Mouse (Mus musculus): ENCODE data around the gene Slc22a17.

The Slc22a17 gene

GRCm38 (mm10) chr14:54939434-54940175 is 26.7 kb upstream of the Slc22a17 start:
- DNase-seq (ENCODE audit: low read depth, low spot score), result peak; percentile 68

GRCm38 (mm10) chr14:54938431-54939219 is 25.7 kb upstream of the Slc22a17 start:
- no peak for DNase-seq (ENCODE audit: low read depth, low spot score)

DNA sequence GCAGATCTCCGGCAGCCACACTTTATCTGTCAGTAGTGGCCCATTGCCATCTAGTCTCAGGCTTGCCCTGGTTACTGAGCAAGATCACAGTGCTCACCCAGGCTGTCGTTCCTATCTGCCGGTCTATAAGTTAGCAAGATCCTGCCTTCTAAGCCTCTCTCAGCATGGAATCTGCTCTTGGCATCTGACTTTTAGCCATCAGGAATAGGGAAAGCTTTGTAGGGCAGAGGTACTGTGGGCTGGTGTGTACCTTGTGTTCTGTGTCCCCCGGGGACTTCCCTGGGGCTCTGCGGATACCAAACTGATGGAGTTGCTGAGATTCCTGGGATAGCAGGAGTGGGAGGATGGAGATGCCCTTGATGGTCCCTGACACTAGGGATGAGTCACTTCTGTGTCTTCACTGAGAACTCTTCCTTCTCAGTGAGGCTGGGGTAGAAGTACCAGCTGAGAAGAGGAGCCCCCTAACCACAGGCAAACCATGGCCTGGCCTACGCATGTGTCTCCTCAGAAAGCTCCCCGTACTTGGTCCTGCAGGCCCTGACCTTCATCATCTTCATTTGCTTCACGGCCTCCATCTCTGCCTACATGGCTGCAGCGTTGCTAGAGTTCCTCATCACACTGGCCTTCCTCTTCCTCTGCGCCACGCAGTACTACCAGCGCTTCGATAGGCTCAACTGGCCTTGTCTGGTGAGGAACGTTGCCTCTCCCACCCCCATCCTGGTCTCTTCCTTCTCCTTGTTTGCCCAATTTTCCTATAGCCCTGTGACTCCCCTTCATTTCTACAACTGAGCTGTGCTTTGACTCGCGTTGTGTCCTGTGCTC is 24.6 kb upstream of the Slc22a17 start:
- no peak for DNase-seq (ENCODE audit: low read depth, low spot score)

- no peak for DNase-seq (ENCODE audit: low read depth, low spot score)
Measured at GRCm38 (mm10) chr14:54936831-54937160, 23.9 kb upstream of the Slc22a17 start.

GRCm38 (mm10) chr14:54935904-54936830 is 23.2 kb upstream of the Slc22a17 start, which contains the start of gene Cmtm5:
Gene Cmtm5 (plus strand): TSS chr14:54936261.
- DNase-seq (ENCODE audit: low read depth, low spot score), result peak; percentile 95

- DNase-seq (ENCODE audit: low read depth, low spot score), result no peak
Measured at GRCm38 (mm10) chr14:54932645-54933150, 19.8 kb upstream of the Slc22a17 start, which contains the start of gene Il25. Gene Il25 (plus strand): TSS chr14:54932695.

GRCm38 (mm10) chr14:54930431-54930830 is 17.5 kb upstream of the Slc22a17 start:
- DNase-seq (ENCODE audit: low read depth, low spot score), result no peak

- DNase-seq (ENCODE audit: low read depth, low spot score), result peak; percentile 68
Measured at GRCm38 (mm10) chr14:54929801-54930200, 16.9 kb upstream of the Slc22a17 start.

DNA sequence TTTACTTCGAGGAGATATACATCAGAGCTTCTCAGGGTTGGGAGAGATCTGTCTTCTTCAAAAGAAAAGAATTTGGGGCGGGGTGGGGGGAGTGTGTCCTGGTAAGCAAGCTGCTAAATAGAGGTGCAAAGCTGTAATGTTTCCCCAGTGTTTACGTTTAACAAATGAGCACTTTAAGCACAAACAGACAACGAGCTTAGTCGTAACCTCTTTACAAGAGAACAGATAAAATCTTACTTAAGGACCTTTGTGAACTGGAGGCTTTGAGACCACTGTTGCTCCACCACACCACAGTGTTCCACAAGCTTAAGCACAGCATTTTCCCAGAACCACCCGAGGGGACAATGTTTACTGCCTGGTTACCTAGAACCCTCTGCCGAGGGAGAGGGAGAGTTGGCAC is 14.4 kb upstream of the Slc22a17 start:
- no peak for DNase-seq (ENCODE audit: low read depth, low spot score)

DNA sequence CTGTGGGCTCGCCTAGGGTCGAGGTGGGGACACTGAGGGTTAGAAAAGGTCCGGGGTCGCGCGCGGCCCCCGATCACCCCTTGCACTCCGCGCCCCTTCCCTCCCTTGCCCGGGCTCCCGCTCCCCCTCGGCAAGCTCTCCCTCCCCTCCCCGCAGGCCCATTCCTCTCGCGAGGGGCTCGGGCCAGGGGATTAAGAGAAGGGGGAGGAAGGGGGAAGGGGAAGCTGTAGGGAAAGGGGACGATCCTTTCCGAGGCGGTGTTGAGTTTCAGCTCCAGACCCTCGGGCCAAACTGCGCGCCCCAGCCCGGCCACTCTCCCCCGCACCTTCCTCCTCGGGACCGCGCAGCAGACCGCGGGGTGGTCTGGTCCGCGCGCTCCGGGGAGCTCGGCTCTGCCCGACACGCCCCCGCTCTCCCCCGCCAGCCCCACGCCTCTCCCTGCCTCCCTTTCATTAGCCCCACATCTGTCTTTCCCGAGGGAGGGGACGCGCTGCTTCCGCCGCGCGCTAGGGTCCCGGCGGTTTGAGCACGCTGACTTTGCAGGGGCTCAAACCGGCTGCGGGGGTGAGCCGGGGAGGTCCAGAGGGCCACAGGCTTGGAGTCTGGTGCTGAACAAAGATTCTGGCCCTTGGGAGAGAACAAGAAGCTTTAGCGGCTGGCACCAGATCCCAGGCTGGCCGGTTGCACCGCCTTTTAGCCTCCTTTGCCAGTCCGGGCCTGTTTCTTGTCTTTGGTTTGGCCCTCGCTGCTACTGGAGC is 13.6 kb upstream of the Slc22a17 start:
- DNase-seq (ENCODE audit: low read depth, low spot score), result peak; percentile 45

- DNase-seq (ENCODE audit: low read depth, low spot score), result peak; percentile 70
Measured at GRCm38 (mm10) chr14:54925349-54926342, 12.7 kb upstream of the Slc22a17 start, which contains the start of gene Efs. Gene Efs (minus strand): TSS chr14:54926126.

- peak; percentile 44 for DNase-seq (ENCODE audit: low read depth, low spot score)
Measured at GRCm38 (mm10) chr14:54924641-54925348, 11.9 kb upstream of the Slc22a17 start.

GRCm38 (mm10) chr14:54920076-54920685 is 7.2 kb upstream of the Slc22a17 start:
- DNase-seq (ENCODE audit: low read depth, low spot score), result no peak

DNA sequence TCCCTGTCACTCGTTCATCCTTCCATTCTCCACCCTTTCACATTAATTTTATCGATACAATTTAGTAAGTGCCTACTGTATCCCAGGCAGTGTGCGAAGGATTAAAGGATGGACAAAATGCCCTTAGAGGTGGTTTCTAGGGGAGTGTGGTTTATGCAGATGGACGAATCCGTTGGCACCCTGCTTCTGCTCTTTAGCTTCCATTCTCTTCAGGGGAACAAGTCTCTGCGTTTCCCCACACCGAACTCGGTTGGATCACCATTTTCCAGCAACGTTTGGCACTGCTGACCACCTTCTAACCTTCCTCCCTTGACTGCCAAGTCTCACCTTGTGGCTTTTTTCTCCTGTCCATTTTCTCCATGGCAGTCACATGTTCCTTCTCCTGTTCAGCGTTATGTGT is 411 bp upstream of the Slc22a17 start:
- DNase-seq (ENCODE audit: low read depth, low spot score), result peak; percentile 44

- peak; percentile 49 for DNase-seq (ENCODE audit: low read depth, low spot score)
Measured at GRCm38 (mm10) chr14:54912109-54912850, 652 bp downstream of the Slc22a17 start.

GRCm38 (mm10) chr14:54908682-54909081 is 4.2 kb downstream of the Slc22a17 start:
- no peak for DNase-seq (ENCODE audit: low read depth, low spot score)

DNA sequence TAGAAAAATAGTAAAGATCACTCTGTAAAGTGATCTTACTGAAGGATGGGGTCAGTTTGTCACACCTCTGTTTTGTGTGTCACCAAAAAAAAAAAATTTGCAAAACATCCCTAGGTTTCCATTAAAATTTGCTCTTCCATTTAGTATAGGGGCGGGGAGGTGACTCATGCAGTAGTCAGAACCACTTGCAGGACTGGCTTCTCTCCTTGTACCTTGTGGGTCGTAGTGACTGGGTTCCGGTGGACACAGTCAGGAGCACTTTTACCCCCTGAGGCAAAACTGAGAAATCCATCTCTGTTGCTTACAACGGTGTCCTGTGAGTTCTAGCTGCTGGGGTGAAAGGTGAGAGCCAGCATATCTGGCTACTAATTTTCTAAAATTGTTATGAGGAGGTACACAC is 9.3 kb downstream of the Slc22a17 start:
- DNase-seq (ENCODE audit: low read depth, low spot score), result no peak
